Mouse (Mus musculus): ENCODE data around the gene Rab20. TPM values are rescaled to one million over a fixed set of nuclear protein-coding genes. Genes with fewer than 3 reads are reported as not detected.
"Not testable (repeated sequence)": the region's sequence is repeated elsewhere in the genome, so short reads cannot be mapped to it uniquely, and the experiment has no call there.

Gene Rab20
- total RNA-seq, 2 experiments from 2014 or later, result 1.3 to 2.5 TPM

- H3K4me3 ChIP-seq, result peak overlapping the region; percentile 81
- no peak for TF ChIP-seq CTCF (IDR thresholded peaks at IDR 0.05)
- intact Hi-C loops (cut with DNase I), result no loop called here
- no peak for DNase-seq
- peak overlapping the region; percentile 77 for H3K27ac ChIP-seq
These were observed 1.3 kb downstream of the Rab20 start for GRCm38 (mm10) chr8:11477178-11477553.

- TF ChIP-seq CTCF (IDR thresholded peaks at IDR 0.05), result no peak
- Histone ChIP-seq H3K4me3 (peak overlapping the region; percentile 81), H3K27ac (peak overlapping the region; percentile 77)
- peak; percentile 50 for DNase-seq
- intact Hi-C loops (cut with DNase I), result no loop called here
These were observed 2.0 kb downstream of the Rab20 start for GRCm38 (mm10) chr8:11476338-11477177.

- no peak for DNase-seq
- H3K27ac ChIP-seq, result 0 out of 2 replicates have a peak overlapping the region, but pooled peaks have one; percentile 77
- H3K4me3 ChIP-seq, result no peak overlapping the region
- TF ChIP-seq CTCF (IDR thresholded peaks at IDR 0.05), result no peak
- intact Hi-C loops (cut with DNase I), result no loop called here
These were observed 2.6 kb downstream of the Rab20 start for GRCm38 (mm10) chr8:11475876-11476275.

- no peak overlapping the region for H3K4me3 ChIP-seq
- intact Hi-C loops (cut with DNase I), result no loop called here
- no peak for TF ChIP-seq CTCF (IDR thresholded peaks at IDR 0.05)
- H3K27ac ChIP-seq, result no peak overlapping the region
- no peak for DNase-seq
These were observed 3.1 kb downstream of the Rab20 start for GRCm38 (mm10) chr8:11475397-11475796.

GRCm38 (mm10) chr8:11473072-11473471 lies 5.4 kb downstream of the Rab20 start:
- H3K27ac ChIP-seq, result 0 out of 2 replicates have a peak overlapping the region, but pooled peaks have one; percentile 44
- intact Hi-C loops (cut with DNase I), result no loop called here
- H3K4me3 ChIP-seq, result no peak overlapping the region
- no peak for TF ChIP-seq CTCF (IDR thresholded peaks at IDR 0.05)
- DNase-seq, result no peak

GRCm38 (mm10) chr8:11471309-11471708 lies 7.2 kb downstream of the Rab20 start:
- no peak for TF ChIP-seq CTCF (IDR thresholded peaks at IDR 0.05)
- no peak for DNase-seq
- Histone ChIP-seq H3K27ac (no peak overlapping the region), H3K4me3 (no peak overlapping the region)
- intact Hi-C loops (cut with DNase I), result no loop called here

GRCm38 (mm10) chr8:11470694-11471093 lies 7.8 kb downstream of the Rab20 start:
- DNase-seq, result no peak
- no peak for TF ChIP-seq CTCF (IDR thresholded peaks at IDR 0.05)
- H3K4me3 ChIP-seq, result no peak overlapping the region
- no peak overlapping the region for H3K27ac ChIP-seq
- intact Hi-C loops (cut with DNase I), result no loop called here

GRCm38 (mm10) chr8:11469095-11469494 lies 9.4 kb downstream of the Rab20 start:
- Histone ChIP-seq H3K27ac (no peak overlapping the region), H3K4me3 (no peak overlapping the region)
- peak; percentile 60 for TF ChIP-seq CTCF (IDR thresholded peaks at IDR 0.05)
- intact Hi-C loops (cut with DNase I), result no loop called here
- peak; percentile 45 for DNase-seq

GRCm38 (mm10) chr8:11466528-11466927 lies 12.0 kb downstream of the Rab20 start:
- intact Hi-C loops (cut with DNase I); H3K4me3 ChIP-seq; DNase-seq; H3K27ac ChIP-seq: not testable (repeated sequence)

- no peak overlapping the region for H3K4me3 ChIP-seq
- intact Hi-C loops (cut with DNase I), result no loop called here
- no peak overlapping the region for H3K27ac ChIP-seq
- DNase-seq, result no peak
- TF ChIP-seq CTCF (IDR thresholded peaks at IDR 0.05), result no peak
These were observed 12.9 kb downstream of the Rab20 start for GRCm38 (mm10) chr8:11465619-11466018.

- H3K4me3 ChIP-seq, result no peak overlapping the region
- no peak overlapping the region for H3K27ac ChIP-seq
These were observed 13.9 kb downstream of the Rab20 start for GRCm38 (mm10) chr8:11464707-11464964.

GRCm38 (mm10) chr8:11463889-11464706 lies 14.4 kb downstream of the Rab20 start:
- Histone ChIP-seq H3K27ac (no peak overlapping the region; the same call in 1 of the 2 replicates), H3K4me3 (no peak overlapping the region)
- TF ChIP-seq CTCF (IDR thresholded peaks at IDR 0.05), result no peak
- DNase-seq, result no peak
- intact Hi-C loops (cut with DNase I), result no loop called here

More at GRCm38 (mm10) chr8:11464707-11464964, 13.9 kb downstream of the Rab20 start:
- no peak for TF ChIP-seq CTCF (IDR thresholded peaks at IDR 0.05)
- intact Hi-C loops (cut with DNase I), result no loop called here
- no peak for DNase-seq

GRCm38 (mm10) chr8:11463541-11463888 lies 15.0 kb downstream of the Rab20 start:
- no peak for TF ChIP-seq CTCF (IDR thresholded peaks at IDR 0.05)
- intact Hi-C loops (cut with DNase I), result no loop called here
- Histone ChIP-seq H3K4me3 (no peak overlapping the region), H3K27ac (no peak overlapping the region; the same call in 1 of the 2 replicates)
- DNase-seq, result no peak

All from gastrocnemius, adult 2 months (tissue).